Mouse (Mus musculus) heart, adult 2 months (tissue): Measurements from ENCODE around the gene Borcs6. TPM values are rescaled to one million over a fixed set of nuclear protein-coding genes. Genes with fewer than 3 reads are reported as not detected.
A peak's percentile ranks its signal among the peaks of the same experiment; 100 is the strongest.

Experiments
- DNase-seq, 2 experiments: peaks; one replicate each; pipeline ENCODE4 v3.0.0; 2021
- H3K27ac ChIP-seq: fragments of 200-600 bp; 2 replicates; pipeline ENCODE4 v1.8.1; 2022
- H3K27me3 ChIP-seq: fragments of 200-500 bp; 2 replicates; pipeline ENCODE4 v1.6.1; 2012; ENCODE audit warnings: mild to moderate bottlenecking, low read length, inconsistent platforms, mixed read lengths; ENCODE audit not compliant: control insufficient read depth, insufficient read depth
- H3K36me3 ChIP-seq: fragments of 200-500 bp; 2 replicates; pipeline ENCODE4 v1.6.1; 2012; ENCODE audit warnings: low read length, inconsistent platforms; ENCODE audit not compliant: control insufficient read depth, insufficient read depth
- H3K4me1 ChIP-seq: fragments of 200-500 bp; 2 replicates; pipeline ENCODE4 v1.6.1; 2011; ENCODE audit warnings: low read length; ENCODE audit not compliant: control insufficient read depth, insufficient read depth
- H3K4me3 ChIP-seq: fragments of 200-600 bp; 2 replicates; pipeline ENCODE4 v1.8.1; 2022
- H3K79me2 ChIP-seq: fragments of 200-500 bp; replicated peaks from 2 replicates; pipeline ENCODE4 v1.6.1; 2012; ENCODE audit warnings: mild to moderate bottlenecking, inconsistent platforms, low read length, moderate library complexity, mixed read lengths; ENCODE audit not compliant: control insufficient read depth, insufficient read depth
- H3K9ac ChIP-seq: fragments of 200-500 bp; 2 replicates; pipeline ENCODE4 v1.6.1; 2012; ENCODE audit warnings: low read depth, mild to moderate bottlenecking, control low read depth, inconsistent platforms, low read length, mixed read lengths
- CTCF ChIP-seq: fragments of 200-600 bp; IDR thresholded peaks from 2 replicates; pipeline ENCODE4 v1.8.1; 2022; ENCODE audit warnings: antibody characterized with exemption, mild to moderate bottlenecking, moderate library complexity
- EP300 ChIP-seq: fragments of 200-500 bp; IDR thresholded peaks from 2 replicates; pipeline ENCODE4 v1.6.1; 2011; ENCODE audit warnings: low read depth, low read length, control low read depth; ENCODE audit not compliant: insufficient read depth
- POLR2A ChIP-seq: fragments of 200-500 bp; IDR thresholded peaks from 2 replicates; pipeline ENCODE4 v1.6.1; 2011; ENCODE audit warnings: mild to moderate bottlenecking, low read depth, low read length, control low read depth; ENCODE audit not compliant: insufficient read depth
- WGBS: fragments of 180-500 bp; shearing (Covaris S2); methylation state at CpG from one replicate; pipeline ENCODE4 v1.1.7; 2018; 5-methylcytosine and 5-hydroxymethylcytosine counted together
- intact Hi-C: fragments of 180-260 bp; cut with DNase I; formaldehyde crosslinking; loops from one replicate; pipeline ENCODE4 v1.15.1; 2025
- polyA plus RNA-seq: library from polyadenylated mRNA; depleted of rRNA; stranded (reverse); fragments of >200 nt; gene quantifications from 2 replicates; pipeline ENCODE4 v1.2.3, GENCODE M21; 2012
- total RNA-seq, 2 experiments: library from RNA; stranded (reverse); gene quantifications; 2 replicates each; pipeline ENCODE4 v1.2.3; 2021

Borcs6 gene
- total and polyA plus RNA-seq, 3 experiments: 13.0 to 17.8 (median 15.3) TPM

GRCm38 (mm10) chr11:69065394-69065925, 5.9 kb downstream of the Borcs6 start:
- TF ChIP-seq EP300: no peak
- peaks cover 15% of the 10 kb centered on the region for H3K4me1 ChIP-seq
- intact Hi-C loops: loop anchor here (10.0 kb wide), 1 partner anchor 259 kb away; the partner anchor contains the start of genes Cntrob, Kcnab3 and Trappc1
- H3K4me3 ChIP-seq: no peak overlapping the region
- H3K27ac ChIP-seq: no peak overlapping the region
- H3K79me2 ChIP-seq: no peaks in the 10 kb centered on the region
- no peak overlapping the region for H3K9ac ChIP-seq
- WGBS: 77% methylated on average over 3 of the region's 3 CpGs
- H3K36me3 ChIP-seq: no peaks in the 10 kb centered on the region
- no peak for DNase-seq
- H3K27me3 ChIP-seq: no peaks in the 10 kb centered on the region

GRCm38 (mm10) chr11:69066163-69066861, 6.8 kb downstream of the Borcs6 start:
- intact Hi-C loops: loop anchor here (10.0 kb wide), 1 partner anchor 258 kb away; the partner anchor contains the start of genes Cntrob, Kcnab3 and Trappc1
- TF ChIP-seq EP300 (0 out of 2 replicates have a peak, but pooled peaks have one; percentile 12), CTCF (no peak), POLR2A (no peak; the same call in 1 of the 2 replicates)

GRCm38 (mm10) chr11:69066956-69067355, 7.4 kb downstream of the Borcs6 start:
- Histone ChIP-seq H3K27me3 (no peaks in the 10 kb centered on the region), H3K4me3 (no peak overlapping the region), H3K4me1 (peaks cover 13% of the 10 kb centered on the region), H3K79me2 (no peaks in the 10 kb centered on the region), H3K27ac (peak overlapping the region; percentile 81), H3K36me3 (no peaks in the 10 kb centered on the region), H3K9ac (peak overlapping the region; percentile 51; the same call in 1 of the 2 replicates)
- peak; percentile 80; the same call in 1 of the 2 replicates for TF ChIP-seq EP300
- no peak for TF ChIP-seq POLR2A
- TF ChIP-seq CTCF: no peak
- intact Hi-C loops: loop anchor here (1.0 to 10.0 kb wide), 4 partner anchors 24 to 258 kb away; partner anchors contain the start of genes 9130213A22Rik, Cntrob, Kcnab3 and Trappc1
- peak; percentile 90 to 93 for DNase-seq
- 4% methylated on average over 8 of the region's 8 CpGs for WGBS

More at GRCm38 (mm10) chr11:69066163-69066861, 6.8 kb downstream of the Borcs6 start:
- 13% methylated on average over 29 of the region's 29 CpGs for WGBS
- DNase-seq: peak in 1 of 2 experiments; percentile 63
- H3K36me3 ChIP-seq: no peaks in the 10 kb centered on the region
- no peak overlapping the region for H3K4me3 ChIP-seq
- no peak overlapping the region for H3K27ac ChIP-seq
- peak overlapping the region; percentile 10 for H3K9ac ChIP-seq
- H3K27me3 ChIP-seq: no peaks in the 10 kb centered on the region
- H3K4me1 ChIP-seq: peaks cover 15% of the 10 kb centered on the region
- no peaks in the 10 kb centered on the region for H3K79me2 ChIP-seq

DNA sequence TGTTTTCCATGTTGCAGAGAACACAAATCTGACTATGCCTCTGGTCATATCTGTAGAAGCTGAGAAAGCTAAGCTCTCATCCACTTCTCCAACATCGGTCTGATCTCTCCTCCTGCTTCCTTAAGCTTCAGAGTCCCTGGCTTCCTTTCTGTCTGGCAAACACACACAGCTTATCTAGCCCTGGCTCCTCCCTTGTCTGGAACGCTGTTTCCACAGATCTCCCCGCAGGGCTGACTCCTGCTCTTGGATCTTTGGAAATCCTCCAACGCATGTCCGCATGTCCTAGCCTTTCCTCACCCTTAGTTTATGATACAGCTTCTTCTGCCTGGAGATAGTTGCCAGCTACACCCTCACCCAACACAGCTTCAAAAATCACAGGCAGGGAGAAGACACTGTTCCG, 8.1 kb downstream of the Borcs6 start:
- H3K4me3 ChIP-seq: no peak overlapping the region
- no peaks in the 10 kb centered on the region for H3K79me2 ChIP-seq
- peak in 1 of 2 experiments; percentile 70 for DNase-seq
- WGBS: 11% methylated on average over 6 of the region's 6 CpGs
- peaks cover 13% of the 10 kb centered on the region for H3K4me1 ChIP-seq
- no peak overlapping the region for H3K9ac ChIP-seq
- peak overlapping the region; percentile 81 for H3K27ac ChIP-seq
- H3K27me3 ChIP-seq: no peaks in the 10 kb centered on the region
- intact Hi-C loops: loop anchor here (1.0 to 10.0 kb wide), 4 partner anchors 24 to 257 kb away; partner anchors contain the start of genes 9130213A22Rik, Cntrob, Kcnab3 and Trappc1
- TF ChIP-seq EP300: 0 out of 2 replicates have a peak, but pooled peaks have one; percentile 25
- peak; percentile 51; the same call in 1 of the 2 replicates for TF ChIP-seq POLR2A
- TF ChIP-seq CTCF: no peak
- H3K36me3 ChIP-seq: no peaks in the 10 kb centered on the region

DNA sequence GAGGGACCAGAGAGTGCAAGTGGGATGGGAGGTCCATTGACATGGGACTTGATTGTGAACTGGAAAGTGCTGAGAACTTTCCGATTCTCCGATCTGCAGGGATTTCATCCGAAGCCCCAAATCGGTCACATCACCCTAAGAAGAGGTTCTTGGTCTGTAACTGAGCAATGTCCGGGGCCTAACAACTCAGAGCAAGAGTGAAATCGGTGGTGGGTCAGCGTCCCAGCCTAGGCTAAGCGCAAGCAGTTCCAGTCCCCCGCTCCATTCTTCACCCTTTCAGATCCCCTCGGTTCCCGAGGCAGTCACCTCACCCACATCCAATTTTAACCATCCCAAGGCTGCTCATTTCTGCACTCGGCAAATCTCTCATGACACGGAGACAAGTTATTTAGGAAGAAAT, 10.6 kb downstream of the Borcs6 start:
- DNase-seq: no peak
- H3K79me2 ChIP-seq: no peaks in the 10 kb centered on the region
- H3K4me1 ChIP-seq: peaks cover 16% of the 10 kb centered on the region
- H3K9ac ChIP-seq: peak overlapping the region; percentile 77
- H3K4me3 ChIP-seq: peak overlapping the region; percentile 67
- no peaks in the 10 kb centered on the region for H3K27me3 ChIP-seq
- no peaks in the 10 kb centered on the region for H3K36me3 ChIP-seq
- 0% methylated on average over 13 of the region's 13 CpGs for WGBS
- H3K27ac ChIP-seq: peak overlapping the region; percentile 89
- TF ChIP-seq POLR2A (no peak), EP300 (no peak), CTCF (no peak)
- intact Hi-C loops: no loop called here
